Mouse (Mus musculus): Measurements from ENCODE around the gene S1pr1. TPM values are rescaled to one million over a fixed set of nuclear protein-coding genes. Genes with fewer than 3 reads are reported as not detected.

The S1pr1 gene
- polyA plus RNA-seq, 2 experiments, result 18.5 to 20.5 TPM

- Histone ChIP-seq H3K4me3 (replicated peaks; ENCODE audit: low read length) (peak overlapping the region; percentile 55), H3K9ac (ENCODE audit: low read depth, low read length, severe bottlenecking) (peak overlapping the region; percentile 80), H3K27me3 (ENCODE audit: control insufficient read depth, insufficient read depth, low read length) (no peaks in the 10 kb centered on the region), H3K36me3 (ENCODE audit: control insufficient read depth, insufficient read depth, low read length) (peaks cover 7% of the 10 kb centered on the region; the same call in 1 of the 2 replicates), H3K27ac (replicated peaks; ENCODE audit: low read depth, low read length) (peak overlapping the region; percentile 27; the same call in 1 of the 2 replicates), H3K4me2 (replicated peaks; ENCODE audit: low read depth, low read length, severe bottlenecking) (peak overlapping the region; percentile 81), H3K4me1 (ENCODE audit: control insufficient read depth, insufficient read depth, low read length) (peaks cover 13% of the 10 kb centered on the region), H3K9me3 (ENCODE audit: control insufficient read depth, low read length) (no peaks in the 10 kb centered on the region)
- 15% methylated on average over 22 of the region's 22 CpGs for WGBS
- no peak for DNase-seq (ENCODE audit: low spot score)
- no peak for ATAC-seq (ENCODE audit: low FRiP score, low read depth)
- TF ChIP-seq POLR2A (IDR thresholded peaks at IDR 0.05; ENCODE audit: borderline replicate concordance, extremely low read depth, insufficient read depth, insufficient read length), result no peak
These were observed 1.3 kb downstream of the S1pr1 start for GRCm38 (mm10) chr3:115713417-115714048.

GRCm38 (mm10) chr3:115712808-115713200, 2.1 kb downstream of the S1pr1 start:
- no peak for ATAC-seq (ENCODE audit: low FRiP score, low read depth)
- Histone ChIP-seq H3K9me3 (ENCODE audit: control insufficient read depth, low read length) (no peaks in the 10 kb centered on the region), H3K36me3 (ENCODE audit: control insufficient read depth, insufficient read depth, low read length) (peaks cover 7% of the 10 kb centered on the region; the same call in 1 of the 2 replicates), H3K27me3 (ENCODE audit: control insufficient read depth, insufficient read depth, low read length) (no peaks in the 10 kb centered on the region), H3K4me2 (replicated peaks; ENCODE audit: low read depth, low read length, severe bottlenecking) (peak overlapping the region; percentile 81), H3K4me3 (replicated peaks; ENCODE audit: low read length) (peak overlapping the region; percentile 55), H3K9ac (ENCODE audit: low read depth, low read length, severe bottlenecking) (0 out of 2 replicates have a peak overlapping the region, but pooled peaks have one; percentile 22), H3K27ac (replicated peaks; ENCODE audit: low read depth, low read length) (0 out of 2 replicates have a peak overlapping the region, but pooled peaks have one; percentile 27), H3K4me1 (ENCODE audit: control insufficient read depth, insufficient read depth, low read length) (peaks cover 13% of the 10 kb centered on the region)
- peak; percentile 86 for DNase-seq (ENCODE audit: low spot score)
- TF ChIP-seq POLR2A (IDR thresholded peaks at IDR 0.05; ENCODE audit: borderline replicate concordance, extremely low read depth, insufficient read depth, insufficient read length), result no peak
- WGBS, result 21% methylated on average over 9 of the region's 9 CpGs

- Histone ChIP-seq H3K27ac (replicated peaks; ENCODE audit: low read depth, low read length) (no peak overlapping the region), H3K36me3 (ENCODE audit: control insufficient read depth, insufficient read depth, low read length) (peaks cover 7% of the 10 kb centered on the region; the same call in 1 of the 2 replicates), H3K4me3 (replicated peaks; ENCODE audit: low read length) (no peak overlapping the region; the same call in 1 of the 2 replicates), H3K4me1 (ENCODE audit: control insufficient read depth, insufficient read depth, low read length) (peaks cover 13% of the 10 kb centered on the region), H3K27me3 (ENCODE audit: control insufficient read depth, insufficient read depth, low read length) (no peaks in the 10 kb centered on the region), H3K4me2 (replicated peaks; ENCODE audit: low read depth, low read length, severe bottlenecking) (peak overlapping the region; percentile 81; the same call in 1 of the 2 replicates), H3K9ac (ENCODE audit: low read depth, low read length, severe bottlenecking) (no peak overlapping the region), H3K9me3 (ENCODE audit: control insufficient read depth, low read length) (no peaks in the 10 kb centered on the region)
- ATAC-seq (ENCODE audit: low FRiP score, low read depth) (no peak), DNase-seq (ENCODE audit: low spot score) (no peak)
- 90% methylated on average over 24 of the region's 27 CpGs for WGBS
- TF ChIP-seq POLR2A (IDR thresholded peaks at IDR 0.05; ENCODE audit: borderline replicate concordance, extremely low read depth, insufficient read depth, insufficient read length), result no peak
These were observed 2.7 kb downstream of the S1pr1 start for GRCm38 (mm10) chr3:115711924-115712807.

- no peaks in the 10 kb centered on the region for H3K27me3 ChIP-seq (ENCODE audit: control insufficient read depth, insufficient read depth, low read length)
- no peaks in the 10 kb centered on the region for H3K9me3 ChIP-seq (ENCODE audit: control insufficient read depth, low read length)
- ATAC-seq (ENCODE audit: low FRiP score, low read depth) (no peak), DNase-seq (ENCODE audit: low spot score) (no peak)
- no peak overlapping the region for H3K4me3 ChIP-seq (replicated peaks; ENCODE audit: low read length)
- TF ChIP-seq POLR2A (IDR thresholded peaks at IDR 0.05; ENCODE audit: borderline replicate concordance, extremely low read depth, insufficient read depth, insufficient read length), result no peak
- WGBS, result 83% methylated on average over 3 of the region's 3 CpGs
- peaks cover 13% of the 10 kb centered on the region for H3K4me1 ChIP-seq (ENCODE audit: control insufficient read depth, insufficient read depth, low read length)
- no peak overlapping the region for H3K9ac ChIP-seq (ENCODE audit: low read depth, low read length, severe bottlenecking)
- peak overlapping the region; percentile 18; the same call in 1 of the 2 replicates for H3K4me2 ChIP-seq (replicated peaks; ENCODE audit: low read depth, low read length, severe bottlenecking)
- peaks cover 7% of the 10 kb centered on the region; the same call in 1 of the 2 replicates for H3K36me3 ChIP-seq (ENCODE audit: control insufficient read depth, insufficient read depth, low read length)
- no peak overlapping the region for H3K27ac ChIP-seq (replicated peaks; ENCODE audit: low read depth, low read length)
These were observed 3.5 kb downstream of the S1pr1 start for GRCm38 (mm10) chr3:115711393-115711792.

GRCm38 (mm10) chr3:115710051-115710450, 4.8 kb downstream of the S1pr1 start:
- WGBS, result 78% methylated on average over 2 of the region's 2 CpGs
- Histone ChIP-seq H3K4me3 (replicated peaks; ENCODE audit: low read length) (no peak overlapping the region), H3K36me3 (ENCODE audit: control insufficient read depth, insufficient read depth, low read length) (peaks cover 7% of the 10 kb centered on the region; the same call in 1 of the 2 replicates), H3K9ac (ENCODE audit: low read depth, low read length, severe bottlenecking) (no peak overlapping the region), H3K4me1 (ENCODE audit: control insufficient read depth, insufficient read depth, low read length) (peaks cover 8% of the 10 kb centered on the region), H3K4me2 (replicated peaks; ENCODE audit: low read depth, low read length, severe bottlenecking) (no peak overlapping the region), H3K27ac (replicated peaks; ENCODE audit: low read depth, low read length) (no peak overlapping the region), H3K27me3 (ENCODE audit: control insufficient read depth, insufficient read depth, low read length) (no peaks in the 10 kb centered on the region), H3K9me3 (ENCODE audit: control insufficient read depth, low read length) (no peaks in the 10 kb centered on the region)
- no peak for ATAC-seq (ENCODE audit: low FRiP score, low read depth)
- no peak for DNase-seq (ENCODE audit: low spot score)
- no peak for TF ChIP-seq POLR2A (IDR thresholded peaks at IDR 0.05; ENCODE audit: borderline replicate concordance, extremely low read depth, insufficient read depth, insufficient read length)

Measured in limb, embryonic 14.5 days (tissue).